Mouse (Mus musculus) kidney, postnatal 0 days (tissue): ENCODE results near the gene Lrrk1. TPM values are rescaled to one million over a fixed set of nuclear protein-coding genes. Genes with fewer than 3 reads are reported as not detected.
A peak's percentile ranks its signal among the peaks of the same experiment; 100 is the strongest.

Experiments used
- ATAC-seq: fragments of 200-750 bp; cut with Nextera tagmentation; replicated peaks from 2 replicates; pipeline ENCODE4 v1.8.0; 2017; ENCODE audit warnings: low read depth, moderate number of reproducible peaks, moderate TSS enrichment, moderate library complexity; ENCODE audit not compliant: low FRiP score
- DNase-seq: peaks from one replicate; pipeline ENCODE4 v3.0.0-alpha.2; 2016; ENCODE audit warnings: low spot score
- H3K27ac ChIP-seq: fragments of 300-500 bp; sonication (generic); 2 replicates; pipeline ENCODE4 v1.5.1; 2014; ENCODE audit warnings: mild to moderate bottlenecking
- H3K27me3 ChIP-seq: fragments of 300-500 bp; sonication (generic); 2 replicates; pipeline ENCODE4 v1.6.1; 2014; ENCODE audit warnings: low read length, mixed read lengths; ENCODE audit not compliant: insufficient read depth
- H3K36me3 ChIP-seq: fragments of 300-500 bp; sonication (generic); 2 replicates; pipeline ENCODE4 v1.6.1; 2014; ENCODE audit warnings: low read length, mixed read lengths; ENCODE audit not compliant: insufficient read depth
- H3K4me1 ChIP-seq: fragments of 300-500 bp; sonication (generic); replicated peaks from 2 replicates; pipeline ENCODE4 v1.6.1; 2014; ENCODE audit warnings: antibody characterized with exemption, low read length, mixed read lengths; ENCODE audit not compliant: insufficient read depth
- H3K4me2 ChIP-seq: fragments of 300-500 bp; sonication (generic); 2 replicates; pipeline ENCODE4 v1.6.1; 2014; ENCODE audit warnings: mild to moderate bottlenecking, low read length, moderate library complexity, mixed read lengths
- H3K4me3 ChIP-seq: fragments of 300-500 bp; sonication (generic); replicated peaks from 2 replicates; pipeline ENCODE4 v1.5.1; 2014; ENCODE audit warnings: low read depth, low read length
- H3K9ac ChIP-seq: fragments of 300-500 bp; sonication (generic); 2 replicates; pipeline ENCODE4 v1.6.1; 2014; ENCODE audit warnings: low read depth, low read length
- H3K9me3 ChIP-seq: fragments of 300-500 bp; sonication (generic); replicated peaks from 2 replicates; pipeline ENCODE4 v1.6.1; 2016; ENCODE audit warnings: low read length, inconsistent platforms, mixed read lengths
- CTCF ChIP-seq: IDR thresholded peaks from 2 replicates; pipeline ENCODE4 v1.5.1; 2016; ENCODE audit warnings: antibody characterized with exemption, low read depth, mild to moderate bottlenecking, moderate library complexity
- WGBS: fragments of 180-500 bp; shearing (Covaris S2); extraction: QIAGEN DNeasy Blood & Tissue Kit; methylation state at CpG from one replicate; pipeline ENCODE4 v1.1.7; 2014; 5-methylcytosine and 5-hydroxymethylcytosine counted together
- polyA plus RNA-seq: library from polyadenylated mRNA; unstranded; fragments of >200 nt; fragmentation: Nextera tagmentation; extraction: Ambion mirVana; gene quantifications from 2 replicates; pipeline ENCODE4 v1.2.1, GENCODE M21; 2015

Lrrk1 gene
- polyA plus RNA-seq, 1 experiment from 2014 or later, result 8.5 TPM

- ATAC-seq (peak; percentile 81), DNase-seq (peak; percentile 87)
- Histone ChIP-seq H3K27me3 (no peaks in the 10 kb centered on the region), H3K4me1 (0 out of 2 replicates have a peak, but pooled peaks cover 9% of the 10 kb centered on the region), H3K9me3 (no peaks in the 10 kb centered on the region), H3K27ac (no peak overlapping the region), H3K9ac (no peak overlapping the region), H3K4me2 (no peak overlapping the region), H3K36me3 (no peaks in the 10 kb centered on the region), H3K4me3 (no peak overlapping the region)
- 16% methylated on average over 6 of the region's 6 CpGs for WGBS
- peak; percentile 90 for TF ChIP-seq CTCF
These were observed 138.1 kb downstream of the Lrrk1 start for GRCm38 (mm10) chr7:66250030-66250429.

GRCm38 (mm10) chr7:66249426-66249825 is 138.7 kb downstream of the Lrrk1 start:
- Histone ChIP-seq H3K4me1 (0 out of 2 replicates have a peak, but pooled peaks cover 9% of the 10 kb centered on the region), H3K9ac (no peak overlapping the region), H3K36me3 (no peaks in the 10 kb centered on the region), H3K9me3 (no peaks in the 10 kb centered on the region), H3K27ac (no peak overlapping the region), H3K27me3 (no peaks in the 10 kb centered on the region), H3K4me3 (no peak overlapping the region), H3K4me2 (no peak overlapping the region)
- no peak for ATAC-seq
- DNase-seq, result no peak
- no peak for TF ChIP-seq CTCF
- WGBS, result 96% methylated on average over 3 of the region's 3 CpGs

DNA sequence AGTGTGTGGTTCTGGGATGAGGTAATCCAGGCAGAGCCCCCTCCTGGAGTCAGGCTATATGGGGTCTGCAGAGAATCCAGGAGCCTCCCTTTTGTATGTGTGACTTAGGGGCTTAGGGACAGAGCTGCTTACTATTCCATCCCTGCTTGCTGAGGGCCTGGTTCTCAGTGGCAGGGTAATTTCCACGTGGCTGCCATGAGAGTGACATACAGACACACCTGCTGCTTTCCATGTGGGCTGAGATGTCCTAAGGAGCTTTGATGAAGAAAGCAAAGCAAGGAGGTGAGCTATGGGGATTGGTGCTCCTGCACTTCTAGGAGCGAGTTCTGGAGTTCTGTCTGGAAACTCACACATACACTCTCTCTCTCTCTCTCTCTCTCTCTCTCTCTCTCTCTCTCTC is 139.1 kb downstream of the Lrrk1 start:
- Histone ChIP-seq H3K27me3 (no peaks in the 10 kb centered on the region), H3K36me3 (no peaks in the 10 kb centered on the region), H3K4me1 (0 out of 2 replicates have a peak, but pooled peaks cover 9% of the 10 kb centered on the region), H3K4me2 (no peak overlapping the region), H3K4me3 (no peak overlapping the region), H3K9me3 (no peaks in the 10 kb centered on the region), H3K27ac (no peak overlapping the region), H3K9ac (no peak overlapping the region)
- TF ChIP-seq CTCF, result no peak
- no peak for ATAC-seq
- no peak for DNase-seq
- WGBS, result 54% methylated on average over 2 of the region's 2 CpGs

GRCm38 (mm10) chr7:66248270-66248669 is 139.9 kb downstream of the Lrrk1 start:
- Histone ChIP-seq H3K4me1 (0 out of 2 replicates have a peak, but pooled peaks cover 9% of the 10 kb centered on the region), H3K36me3 (no peaks in the 10 kb centered on the region), H3K9me3 (no peaks in the 10 kb centered on the region), H3K4me3 (no peak overlapping the region), H3K4me2 (no peak overlapping the region), H3K27ac (no peak overlapping the region), H3K9ac (no peak overlapping the region), H3K27me3 (no peaks in the 10 kb centered on the region)
- DNase-seq, result no peak
- ATAC-seq, result no peak
- no peak for TF ChIP-seq CTCF

DNA sequence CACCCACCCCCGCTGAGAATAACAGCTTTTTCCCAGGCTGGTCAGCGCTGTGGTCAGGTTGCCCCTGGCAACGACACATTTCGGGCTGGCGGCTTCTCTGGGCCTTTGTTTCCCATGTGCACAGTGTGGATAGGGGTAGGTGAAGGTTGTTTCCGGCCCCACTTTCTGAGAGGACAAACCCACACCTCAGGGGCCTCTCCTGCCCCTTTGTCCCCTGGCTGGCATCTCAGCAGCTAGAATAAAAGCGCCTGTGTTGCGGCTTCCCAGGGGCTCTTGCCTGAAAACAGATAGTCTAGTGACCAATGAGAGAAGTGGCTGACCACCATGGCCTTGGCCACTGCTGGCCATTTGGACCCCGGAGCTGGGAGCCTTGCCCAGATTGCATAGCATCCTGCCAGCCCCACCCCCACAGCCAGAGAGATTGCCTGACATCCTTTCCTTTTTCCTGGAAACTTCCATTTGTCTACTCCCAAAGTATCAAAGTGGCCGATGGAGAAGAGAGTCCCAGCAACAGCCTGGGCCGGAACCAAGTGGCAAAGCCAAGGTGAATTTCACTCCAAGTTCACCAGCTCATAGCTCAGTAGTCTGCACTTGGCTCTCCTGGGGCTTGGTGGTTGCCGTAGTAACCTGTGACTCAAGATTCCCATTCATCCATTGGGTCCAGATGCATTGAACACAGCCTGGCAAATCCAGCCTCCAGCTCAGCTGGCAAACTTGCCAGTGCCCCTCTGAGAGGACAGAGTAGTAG is 140.7 kb downstream of the Lrrk1 start:
- H3K4me3 ChIP-seq, result no peak overlapping the region
- WGBS, result 47% methylated on average over 12 of the region's 12 CpGs
- DNase-seq (peak; percentile 18), ATAC-seq (no peak)
- no peak overlapping the region for H3K4me2 ChIP-seq
- no peaks in the 10 kb centered on the region for H3K27me3 ChIP-seq
- no peak for TF ChIP-seq CTCF
- no peak overlapping the region for H3K9ac ChIP-seq
- no peak overlapping the region for H3K27ac ChIP-seq
- no peaks in the 10 kb centered on the region for H3K9me3 ChIP-seq
- 0 out of 2 replicates have a peak, but pooled peaks cover 9% of the 10 kb centered on the region for H3K4me1 ChIP-seq
- H3K36me3 ChIP-seq, result no peaks in the 10 kb centered on the region

DNA sequence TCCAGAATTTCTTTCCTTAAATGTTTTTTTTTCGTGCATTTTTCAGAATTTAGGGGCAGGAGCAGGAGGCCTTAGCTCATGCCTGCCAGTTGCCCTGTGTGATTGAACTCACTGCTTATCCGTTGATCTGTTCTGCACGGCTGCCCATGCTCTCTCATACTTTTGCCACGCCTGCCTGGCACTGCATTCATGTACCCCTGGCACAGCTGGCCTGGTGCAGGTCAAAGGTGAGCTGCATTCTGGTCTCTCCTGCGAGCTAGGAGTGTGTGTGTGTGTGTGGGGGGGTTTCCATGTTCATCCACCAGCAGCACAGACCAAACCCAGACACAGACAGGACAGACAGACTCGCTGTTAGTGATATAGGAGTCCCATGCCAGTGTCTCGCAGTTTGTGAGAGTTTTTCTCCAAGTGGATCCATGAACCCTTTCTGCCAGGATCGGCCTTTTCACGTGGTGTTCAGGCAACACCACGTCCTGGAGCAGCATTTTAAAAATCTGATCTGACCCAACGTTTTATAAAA is 141.4 kb downstream of the Lrrk1 start:
- H3K4me3 ChIP-seq, result no peak overlapping the region
- H3K27ac ChIP-seq, result no peak overlapping the region
- 0 out of 2 replicates have a peak, but pooled peaks cover 9% of the 10 kb centered on the region for H3K4me1 ChIP-seq
- H3K36me3 ChIP-seq, result no peaks in the 10 kb centered on the region
- 43% methylated on average over 11 of the region's 11 CpGs for WGBS
- DNase-seq, result no peak
- no peaks in the 10 kb centered on the region for H3K27me3 ChIP-seq
- no peaks in the 10 kb centered on the region for H3K9me3 ChIP-seq
- ATAC-seq, result 0 out of 2 replicates have a peak, but pooled peaks have one; percentile 5
- H3K4me2 ChIP-seq, result no peak overlapping the region
- H3K9ac ChIP-seq, result no peak overlapping the region
- no peak for TF ChIP-seq CTCF
